Mouse (Mus musculus): ENCODE results near the gene Tmem82.
A peak's percentile ranks its signal among the peaks of the same experiment; 100 is the strongest.

The Tmem82 gene

GRCm38 (mm10) chr4:141618565-141619243 lies at the start of gene Tmem82:
Gene Tmem82 (minus strand): TSS chr4:141618633.
- peak; percentile 64 to 86 for DNase-seq (ENCODE audit: low spot score in 2 of 2)

- no peak for DNase-seq (ENCODE audit: low spot score in 2 of 2)
These were observed 46.4 kb upstream of the Tmem82 start, which contains the start of gene Plekhm2 for GRCm38 (mm10) chr4:141664799-141665198. Gene Plekhm2 (minus strand): TSS chr4:141664899.

- DNase-seq (ENCODE audit: low spot score in 2 of 2) = peak; percentile 74 to 88
These were observed 45.7 kb upstream of the Tmem82 start for GRCm38 (mm10) chr4:141664011-141664745.

- DNase-seq (ENCODE audit: low spot score in 2 of 2) = peak in 1 of 2 experiments; percentile 77
These were observed 44.9 kb upstream of the Tmem82 start for GRCm38 (mm10) chr4:141663122-141663931.

GRCm38 (mm10) chr4:141660884-141661283 lies 42.5 kb upstream of the Tmem82 start:
- no peak for DNase-seq (ENCODE audit: low spot score in 2 of 2)

GRCm38 (mm10) chr4:141659739-141660138 lies 41.3 kb upstream of the Tmem82 start:
- no peak for DNase-seq (ENCODE audit: low spot score in 2 of 2)

- DNase-seq (ENCODE audit: low spot score in 2 of 2) = no peak
These were observed 40.5 kb upstream of the Tmem82 start for GRCm38 (mm10) chr4:141658846-141659484.

- no peak for DNase-seq (ENCODE audit: low spot score in 2 of 2)
These were observed 38.5 kb upstream of the Tmem82 start for GRCm38 (mm10) chr4:141656932-141657331.

GRCm38 (mm10) chr4:141655908-141656608 lies 37.6 kb upstream of the Tmem82 start:
- no peak for DNase-seq (ENCODE audit: low spot score in 2 of 2)

GRCm38 (mm10) chr4:141654509-141654908 lies 36.1 kb upstream of the Tmem82 start:
- no peak for DNase-seq (ENCODE audit: low spot score in 2 of 2)

- DNase-seq (ENCODE audit: low spot score in 2 of 2) = no peak
These were observed 35.4 kb upstream of the Tmem82 start for GRCm38 (mm10) chr4:141653813-141654212.

GRCm38 (mm10) chr4:141653044-141653443 lies 34.6 kb upstream of the Tmem82 start:
- DNase-seq (ENCODE audit: low spot score in 2 of 2) = no peak

- no peak for DNase-seq (ENCODE audit: low spot score in 2 of 2)
These were observed 33.5 kb upstream of the Tmem82 start for GRCm38 (mm10) chr4:141651944-141652343.

- DNase-seq (ENCODE audit: low spot score in 2 of 2) = no peak
These were observed 32.9 kb upstream of the Tmem82 start for GRCm38 (mm10) chr4:141651286-141651685.

- DNase-seq (ENCODE audit: low spot score in 2 of 2) = no peak
These were observed 30.8 kb upstream of the Tmem82 start for GRCm38 (mm10) chr4:141649244-141649643.

- no peak for DNase-seq (ENCODE audit: low spot score in 2 of 2)
These were observed 29.8 kb upstream of the Tmem82 start for GRCm38 (mm10) chr4:141648262-141648661.

GRCm38 (mm10) chr4:141647187-141647586 lies 28.8 kb upstream of the Tmem82 start:
- DNase-seq (ENCODE audit: low spot score in 2 of 2) = no peak

- no peak for DNase-seq (ENCODE audit: low spot score in 2 of 2)
These were observed 27.6 kb upstream of the Tmem82 start for GRCm38 (mm10) chr4:141645988-141646387.

GRCm38 (mm10) chr4:141643118-141643855 lies 24.9 kb upstream of the Tmem82 start:
- no peak for DNase-seq (ENCODE audit: low spot score in 2 of 2)
